Mouse (Mus musculus) limb, embryonic 12.5 days (tissue): ENCODE measurements around the gene Nudt1. TPM values are rescaled to one million over a fixed set of nuclear protein-coding genes. Genes with fewer than 3 reads are reported as not detected.
A peak's percentile ranks its signal among the peaks of the same experiment; 100 is the strongest.

Source experiments
- ATAC-seq: fragments of 200-750 bp; cut with Nextera tagmentation; 2 replicates; pipeline ENCODE4 v1.8.0; 2017; ENCODE audit warnings: low read depth, moderate TSS enrichment; ENCODE audit not compliant: insufficient number of reproducible peaks, insufficient read depth, low FRiP score, low TSS enrichment
- H3K27ac ChIP-seq: fragments of 300-500 bp; sonication (generic); 2 replicates; pipeline ENCODE4 v1.5.1; 2016; ENCODE audit warnings: mild to moderate bottlenecking, moderate library complexity
- H3K27me3 ChIP-seq: fragments of 300-500 bp; sonication (generic); 2 replicates; pipeline ENCODE4 v1.6.1; 2016; ENCODE audit warnings: mild to moderate bottlenecking, moderate library complexity
- H3K36me3 ChIP-seq: fragments of 300-500 bp; sonication (generic); 2 replicates; pipeline ENCODE4 v1.6.1; 2016; ENCODE audit warnings: mild to moderate bottlenecking, moderate library complexity
- H3K4me1 ChIP-seq: fragments of 300-500 bp; sonication (generic); replicated peaks from 2 replicates; pipeline ENCODE4 v1.6.1; 2016
- H3K4me2 ChIP-seq: fragments of 300-500 bp; sonication (generic); 2 replicates; pipeline ENCODE4 v1.6.1; 2016; ENCODE audit warnings: mild to moderate bottlenecking, moderate library complexity
- H3K4me3 ChIP-seq: fragments of 300-500 bp; sonication (generic); replicated peaks from 2 replicates; pipeline ENCODE4 v1.5.1; 2016; ENCODE audit warnings: mild to moderate bottlenecking
- H3K9ac ChIP-seq: fragments of 300-500 bp; sonication (generic); replicated peaks from 2 replicates; pipeline ENCODE4 v1.6.1; 2016; ENCODE audit warnings: mild to moderate bottlenecking, moderate library complexity
- H3K9me3 ChIP-seq: fragments of 300-500 bp; sonication (generic); 2 replicates; pipeline ENCODE4 v1.6.1; 2016; ENCODE audit warnings: mild to moderate bottlenecking, moderate library complexity
- WGBS: fragments of 180-500 bp; shearing (Covaris S2); methylation state at CpG from one replicate; pipeline ENCODE4 v1.1.7; 2016; 5-methylcytosine and 5-hydroxymethylcytosine counted together
- polyA plus RNA-seq: library from polyadenylated mRNA; unstranded; fragments of >200 nt; fragmentation: Nextera tagmentation; extraction: Ambion mirVana; gene quantifications from 2 replicates; pipeline ENCODE4 v1.2.1, GENCODE M21; 2016

Nudt1 gene
- polyA plus RNA-seq, 1 experiment from 2014 or later: 52.1 TPM

DNA sequence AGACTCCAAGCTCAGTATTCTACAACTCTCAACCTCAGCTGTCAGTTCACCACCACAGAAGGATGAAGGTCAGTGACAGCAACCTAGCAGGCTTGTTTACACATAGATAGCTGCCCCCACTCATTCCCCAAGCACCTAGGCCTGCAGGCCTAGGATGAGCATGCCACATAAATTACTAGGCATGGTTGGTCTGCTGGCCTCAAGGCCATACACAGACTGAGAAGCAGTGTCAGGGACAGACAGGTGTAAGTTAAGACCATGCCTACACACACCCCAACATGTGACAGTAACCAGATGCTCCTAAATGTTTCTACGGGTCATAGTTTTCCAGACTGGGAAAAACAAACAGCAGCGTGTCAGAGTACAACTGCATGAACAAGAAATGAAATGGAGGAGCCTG is 48.0 kb downstream of the Nudt1 start:
- ATAC-seq: no peak
- Histone ChIP-seq H3K4me1 (peaks cover 5% of the 10 kb centered on the region), H3K9ac (no peak overlapping the region), H3K36me3 (0 out of 2 replicates have a peak, but pooled peaks cover 5% of the 10 kb centered on the region), H3K27ac (no peak overlapping the region), H3K4me2 (no peak overlapping the region), H3K4me3 (no peak overlapping the region), H3K9me3 (no peaks in the 10 kb centered on the region), H3K27me3 (no peaks in the 10 kb centered on the region)
- 91% methylated on average over 2 of the region's 2 CpGs for WGBS

DNA sequence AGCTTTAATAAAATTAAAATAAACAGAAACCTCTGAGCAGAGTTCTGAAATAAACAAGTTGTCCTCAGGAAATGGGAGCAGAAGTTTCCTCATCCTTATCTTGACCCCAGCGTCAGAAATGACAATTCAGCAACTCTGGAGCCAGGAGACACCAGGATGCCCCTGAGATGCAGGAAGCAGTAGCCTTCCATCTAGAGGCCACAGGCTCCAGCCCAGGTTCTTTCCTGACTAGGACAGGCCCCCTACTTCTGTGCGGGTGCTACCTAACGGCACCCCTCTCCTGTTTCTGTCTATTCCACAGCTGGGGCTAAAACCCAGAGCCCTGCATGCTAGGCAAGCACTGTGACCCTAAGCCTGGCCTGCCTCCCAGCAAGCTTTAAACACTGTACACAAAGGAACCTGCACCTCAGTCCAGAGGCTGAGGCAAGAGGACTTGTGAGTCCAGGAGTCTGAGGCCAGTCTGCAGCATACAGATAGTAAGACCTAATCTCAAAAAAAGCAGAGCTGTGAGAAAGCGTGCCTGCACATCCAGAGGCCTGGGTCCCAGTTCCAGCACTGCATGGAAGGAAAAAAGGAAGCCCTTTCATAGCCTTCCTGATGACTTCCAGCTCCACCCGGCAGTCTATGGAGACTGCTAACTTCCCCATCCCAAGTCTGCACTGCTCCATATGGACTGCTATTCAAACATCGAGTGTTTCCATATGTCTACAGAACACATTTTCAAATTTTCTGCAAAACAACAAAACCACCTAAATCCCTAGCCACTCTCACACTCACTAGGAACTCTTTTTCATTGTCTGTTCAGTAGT is 49.2 kb downstream of the Nudt1 start:
- WGBS: 69% methylated on average over 6 of the region's 6 CpGs
- no peak overlapping the region for H3K9ac ChIP-seq
- H3K27ac ChIP-seq: peak overlapping the region; percentile 74

DNA sequence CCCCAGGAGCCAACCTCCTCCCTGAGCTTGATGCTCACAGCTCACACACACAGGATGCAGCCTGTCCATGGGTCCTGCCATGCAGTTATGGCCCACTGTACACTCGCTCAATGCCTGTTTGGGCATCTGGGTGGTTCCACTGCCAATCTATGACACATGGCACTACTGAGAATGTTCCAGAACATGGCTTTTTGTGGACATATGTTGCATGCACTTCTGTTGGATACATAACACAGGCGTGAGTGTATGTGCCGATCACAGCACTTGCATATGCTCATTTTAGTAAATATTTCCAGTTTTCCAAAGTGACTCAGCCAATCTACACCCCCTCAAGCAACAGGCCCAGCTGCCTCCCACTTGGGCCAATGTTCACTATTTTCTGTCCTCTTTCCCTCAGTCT is 50.2 kb downstream of the Nudt1 start:
- Histone ChIP-seq H3K9me3 (no peaks in the 10 kb centered on the region), H3K27me3 (no peaks in the 10 kb centered on the region), H3K4me2 (no peak overlapping the region), H3K4me1 (peaks cover 5% of the 10 kb centered on the region), H3K27ac (peak overlapping the region; percentile 41; the same call in 1 of the 2 replicates), H3K9ac (no peak overlapping the region), H3K4me3 (no peak overlapping the region), H3K36me3 (no peaks in the 10 kb centered on the region)
- ATAC-seq: no peak
- 92% methylated on average over 3 of the region's 3 CpGs for WGBS

More for the DNA sequence above, 49.2 kb downstream of the Nudt1 start:
- H3K4me1 ChIP-seq: peaks cover 5% of the 10 kb centered on the region
- H3K36me3 ChIP-seq: no peaks in the 10 kb centered on the region
- no peak overlapping the region for H3K4me3 ChIP-seq
- H3K9me3 ChIP-seq: no peaks in the 10 kb centered on the region
- no peaks in the 10 kb centered on the region for H3K27me3 ChIP-seq
- no peak overlapping the region for H3K4me2 ChIP-seq
- no peak for ATAC-seq

DNA sequence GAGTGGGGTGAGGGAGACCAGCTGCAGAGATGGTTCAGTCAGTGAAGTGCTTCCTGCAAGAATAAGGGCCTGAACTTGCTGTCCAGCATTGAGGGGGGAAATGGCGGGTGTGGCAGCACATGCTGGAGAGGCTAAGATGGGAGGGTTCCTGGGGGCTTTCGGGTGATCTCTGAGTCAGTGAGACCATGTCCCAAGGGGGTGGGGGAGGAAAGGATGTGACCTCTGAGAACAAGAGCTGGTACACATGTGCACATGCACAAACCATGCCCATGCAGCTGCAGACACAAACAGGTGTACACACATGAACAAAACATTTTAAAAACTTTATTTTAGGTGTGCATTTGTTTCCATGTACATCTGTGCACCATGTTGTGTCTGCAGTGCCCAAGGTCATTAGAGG is 52.3 kb downstream of the Nudt1 start:
- H3K4me1 ChIP-seq: peaks cover 5% of the 10 kb centered on the region
- no peaks in the 10 kb centered on the region for H3K27me3 ChIP-seq
- H3K27ac ChIP-seq: no peak overlapping the region
- no peaks in the 10 kb centered on the region for H3K36me3 ChIP-seq
- no peak for ATAC-seq
- H3K4me3 ChIP-seq: no peak overlapping the region
- WGBS: 90% methylated on average over 2 of the region's 2 CpGs
- no peaks in the 10 kb centered on the region for H3K9me3 ChIP-seq
- no peak overlapping the region for H3K4me2 ChIP-seq
- no peak overlapping the region for H3K9ac ChIP-seq

DNA sequence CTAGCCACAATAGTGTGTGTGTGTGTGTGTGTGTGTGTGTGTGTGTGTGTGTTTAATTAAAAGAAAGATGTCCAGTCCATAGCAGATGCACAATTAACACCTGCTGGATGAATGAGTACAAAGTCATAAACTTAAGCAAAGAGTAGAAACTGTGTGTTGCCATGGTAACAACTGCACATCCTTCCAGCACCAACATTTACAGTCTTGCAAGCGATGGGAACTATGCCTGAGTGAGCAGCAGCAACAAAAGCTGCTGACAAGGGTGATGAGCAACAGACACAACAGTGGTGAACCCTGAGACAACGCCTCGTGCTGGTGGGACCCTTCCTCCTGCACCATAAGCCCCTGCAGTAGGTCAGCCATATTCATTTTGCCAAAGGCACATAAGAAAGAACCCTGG is 52.8 kb downstream of the Nudt1 start:
- H3K36me3 ChIP-seq: no peaks in the 10 kb centered on the region
- H3K4me3 ChIP-seq: no peak overlapping the region
- H3K9ac ChIP-seq: no peak overlapping the region
- H3K4me2 ChIP-seq: no peak overlapping the region
- WGBS: 47% methylated on average over 3 of the region's 3 CpGs
- no peaks in the 10 kb centered on the region for H3K27me3 ChIP-seq
- no peak for ATAC-seq
- H3K9me3 ChIP-seq: no peaks in the 10 kb centered on the region
- H3K27ac ChIP-seq: no peak overlapping the region
- peaks cover 5% of the 10 kb centered on the region for H3K4me1 ChIP-seq

DNA sequence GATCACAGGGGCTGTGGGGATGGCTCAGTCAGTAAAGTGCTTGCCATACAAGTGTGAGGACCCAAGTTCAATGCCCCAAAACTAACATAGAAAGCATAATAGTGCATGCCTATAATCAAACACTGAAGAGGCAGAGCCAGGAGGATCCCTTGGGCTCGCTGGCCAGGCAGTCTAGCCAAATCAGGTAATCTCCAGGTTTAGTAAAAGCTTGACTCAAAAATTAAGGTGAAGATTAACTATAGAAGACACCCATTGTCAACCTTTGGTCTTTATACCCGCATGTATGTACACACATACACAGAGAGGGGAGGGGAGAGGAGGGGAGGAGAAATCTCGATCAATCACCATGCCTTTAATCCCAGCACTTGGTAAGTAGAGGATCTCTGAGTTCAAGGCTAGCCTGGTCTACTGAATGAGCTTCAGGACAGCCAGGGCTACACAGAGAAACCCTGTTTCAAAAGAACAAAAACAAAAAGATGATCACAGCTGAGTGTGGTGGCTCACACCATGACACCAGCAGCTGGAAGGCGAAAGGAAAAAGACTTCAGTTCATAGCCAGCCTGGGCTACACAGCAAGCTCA is 53.9 kb downstream of the Nudt1 start:
- 92% methylated on average over 4 of the region's 4 CpGs for WGBS
- Histone ChIP-seq H3K4me3 (no peak overlapping the region), H3K27me3 (no peaks in the 10 kb centered on the region), H3K36me3 (no peaks in the 10 kb centered on the region), H3K27ac (no peak overlapping the region), H3K4me2 (no peak overlapping the region), H3K9me3 (no peaks in the 10 kb centered on the region), H3K9ac (no peak overlapping the region), H3K4me1 (peaks cover 5% of the 10 kb centered on the region)
- no peak for ATAC-seq

DNA sequence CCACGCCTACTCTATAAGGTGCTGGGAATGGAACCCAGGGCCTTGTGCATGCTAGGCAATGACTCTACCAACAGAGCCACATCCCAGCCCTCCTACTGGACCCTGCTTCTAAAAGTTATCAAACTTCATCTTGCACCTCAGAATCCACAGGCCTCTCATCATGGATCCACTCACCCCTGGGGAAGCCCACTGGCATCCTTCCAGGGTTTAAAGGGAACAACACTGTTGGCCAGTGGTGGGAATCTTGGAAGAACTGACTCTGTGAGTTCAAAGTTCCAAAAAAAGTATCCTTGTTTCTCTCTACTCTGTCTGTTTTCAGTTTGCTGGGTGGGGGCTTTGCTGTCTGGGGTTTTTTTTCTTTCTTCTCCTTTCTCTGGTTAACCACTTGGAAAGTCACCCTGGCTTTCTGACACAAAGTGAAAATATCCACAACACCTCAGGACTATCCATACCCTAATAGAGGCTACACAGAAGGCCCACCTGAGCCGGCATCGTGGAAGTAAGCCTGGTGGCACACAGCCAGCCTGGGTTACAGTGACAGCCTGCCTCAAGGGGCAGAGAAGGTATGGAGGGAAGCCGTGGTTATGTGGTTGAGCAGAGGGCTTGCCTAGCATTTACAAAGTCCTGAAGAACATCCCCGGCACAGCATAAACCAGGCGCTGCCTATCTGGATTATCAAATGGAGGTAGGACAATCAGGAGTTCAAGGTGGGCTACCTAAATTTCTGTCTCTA is 56.8 kb downstream of the Nudt1 start:
- H3K27ac ChIP-seq: no peak overlapping the region
- no peak overlapping the region for H3K9ac ChIP-seq
- no peaks in the 10 kb centered on the region for H3K36me3 ChIP-seq
- WGBS: 90% methylated on average over 6 of the region's 6 CpGs
- H3K4me3 ChIP-seq: no peak overlapping the region
- no peaks in the 10 kb centered on the region for H3K9me3 ChIP-seq
- no peaks in the 10 kb centered on the region for H3K27me3 ChIP-seq
- ATAC-seq: no peak
- no peak overlapping the region for H3K4me2 ChIP-seq
- peaks cover 6% of the 10 kb centered on the region for H3K4me1 ChIP-seq

DNA sequence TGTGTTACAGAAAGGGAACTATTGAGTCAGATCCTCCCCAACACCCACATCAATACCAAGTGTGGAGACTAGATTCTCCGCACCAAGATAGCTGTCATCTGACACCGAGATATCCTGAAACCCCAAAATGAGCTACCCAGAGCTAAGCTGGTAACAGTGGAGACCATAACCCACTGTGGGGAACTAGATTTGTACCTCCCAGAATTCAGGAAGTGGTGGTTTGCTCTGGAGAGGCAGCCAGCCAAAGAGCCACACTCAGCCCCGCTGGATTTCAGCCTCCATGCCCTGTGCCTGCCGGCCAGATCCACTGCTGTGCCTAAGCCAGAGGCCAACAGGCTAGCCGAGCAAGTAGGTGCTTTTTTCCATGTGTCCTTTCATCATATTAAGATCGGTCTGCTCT is 57.8 kb downstream of the Nudt1 start:
- no peak for ATAC-seq
- Histone ChIP-seq H3K4me3 (no peak overlapping the region), H3K27me3 (no peaks in the 10 kb centered on the region), H3K9ac (peak overlapping the region; percentile 18; the same call in 1 of the 2 replicates), H3K36me3 (no peaks in the 10 kb centered on the region), H3K4me1 (peaks cover 13% of the 10 kb centered on the region), H3K9me3 (no peaks in the 10 kb centered on the region), H3K4me2 (no peak overlapping the region), H3K27ac (no peak overlapping the region)
- 76% methylated on average over 6 of the region's 6 CpGs for WGBS

DNA sequence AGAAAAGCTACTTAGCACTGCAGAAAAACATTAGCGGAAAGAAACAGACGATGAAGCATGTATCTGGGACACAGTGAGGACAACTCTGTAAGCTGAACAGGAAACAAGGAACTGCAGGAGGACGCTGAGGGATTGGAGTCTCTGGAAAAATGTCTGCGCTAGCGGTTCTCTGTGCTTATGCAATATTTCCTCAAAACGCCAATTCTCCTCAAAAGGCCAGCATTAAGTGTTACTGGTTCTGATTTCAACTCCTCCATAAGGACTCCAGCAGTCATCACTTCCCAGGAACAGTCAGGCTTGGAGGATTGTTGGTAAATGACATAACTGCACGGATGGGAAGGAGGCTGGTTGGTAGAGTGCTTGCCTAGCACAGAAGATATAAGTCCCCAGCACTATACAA is 59.7 kb downstream of the Nudt1 start:
- Histone ChIP-seq H3K36me3 (no peaks in the 10 kb centered on the region), H3K4me3 (no peak overlapping the region)
- 91% methylated on average over 7 of the region's 7 CpGs for WGBS

DNA sequence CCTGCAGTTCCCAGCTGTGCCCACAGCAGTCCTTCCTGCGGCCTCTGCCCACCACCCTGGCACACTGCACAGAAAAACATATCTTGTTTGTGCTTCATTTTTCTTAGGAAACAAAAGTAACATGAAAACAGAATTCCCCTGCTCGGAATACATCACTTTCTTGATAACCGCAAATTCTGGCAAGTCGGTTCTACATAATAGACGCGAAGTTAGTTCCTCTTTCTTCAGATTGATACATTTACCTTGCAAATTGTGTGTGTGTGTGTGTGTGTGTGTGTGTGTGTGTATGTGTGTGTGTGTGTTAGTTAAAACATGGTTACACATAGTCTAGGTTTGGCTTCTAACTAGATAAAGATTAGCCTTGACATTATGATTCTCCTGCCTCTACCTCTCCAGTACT is 61.2 kb downstream of the Nudt1 start:
- Histone ChIP-seq H3K9me3 (no peaks in the 10 kb centered on the region), H3K9ac (no peak overlapping the region), H3K4me3 (no peak overlapping the region), H3K4me1 (peaks cover 18% of the 10 kb centered on the region), H3K36me3 (no peaks in the 10 kb centered on the region), H3K27me3 (no peaks in the 10 kb centered on the region), H3K27ac (no peak overlapping the region), H3K4me2 (no peak overlapping the region)
- ATAC-seq: no peak
- WGBS: 93% methylated on average over 6 of the region's 6 CpGs

More for the DNA sequence above, 59.7 kb downstream of the Nudt1 start:
- H3K4me1 ChIP-seq: peaks cover 13% of the 10 kb centered on the region
- H3K27ac ChIP-seq: no peak overlapping the region
- no peak overlapping the region for H3K9ac ChIP-seq
- no peaks in the 10 kb centered on the region for H3K9me3 ChIP-seq
- no peak for ATAC-seq
- no peaks in the 10 kb centered on the region for H3K27me3 ChIP-seq
- H3K4me2 ChIP-seq: no peak overlapping the region

DNA sequence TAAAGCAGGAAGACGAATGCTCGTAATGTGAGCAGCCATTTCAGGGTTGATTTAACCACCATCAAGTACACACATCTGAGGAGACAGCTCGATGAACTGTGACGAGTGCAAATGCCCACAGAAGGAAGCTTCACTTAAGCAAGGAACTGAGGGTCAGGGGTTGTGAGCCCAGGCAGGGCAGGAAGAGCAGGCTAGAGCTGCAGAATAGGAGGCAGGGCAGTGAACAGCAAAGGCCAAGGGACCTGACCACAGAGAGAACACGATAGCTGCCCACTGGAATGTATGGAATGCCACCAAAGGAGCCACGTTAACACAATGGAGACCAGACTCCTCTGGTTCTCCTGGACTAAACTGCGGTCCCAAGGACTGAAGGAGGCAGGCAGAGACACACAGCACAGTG is 62.1 kb downstream of the Nudt1 start:
- Histone ChIP-seq H3K9me3 (no peaks in the 10 kb centered on the region), H3K27ac (peak overlapping the region; percentile 70), H3K9ac (0 out of 2 replicates have a peak overlapping the region, but pooled peaks have one; percentile 23), H3K36me3 (no peaks in the 10 kb centered on the region), H3K4me3 (no peak overlapping the region), H3K4me2 (peak overlapping the region; percentile 23; the same call in 1 of the 2 replicates), H3K27me3 (no peaks in the 10 kb centered on the region), H3K4me1 (peaks cover 26% of the 10 kb centered on the region)
- WGBS: 31% methylated on average over 7 of the region's 7 CpGs
- ATAC-seq: no peak
